ENCODE assay signal across 8 mouse cellular contexts in the genomic region with DNA sequence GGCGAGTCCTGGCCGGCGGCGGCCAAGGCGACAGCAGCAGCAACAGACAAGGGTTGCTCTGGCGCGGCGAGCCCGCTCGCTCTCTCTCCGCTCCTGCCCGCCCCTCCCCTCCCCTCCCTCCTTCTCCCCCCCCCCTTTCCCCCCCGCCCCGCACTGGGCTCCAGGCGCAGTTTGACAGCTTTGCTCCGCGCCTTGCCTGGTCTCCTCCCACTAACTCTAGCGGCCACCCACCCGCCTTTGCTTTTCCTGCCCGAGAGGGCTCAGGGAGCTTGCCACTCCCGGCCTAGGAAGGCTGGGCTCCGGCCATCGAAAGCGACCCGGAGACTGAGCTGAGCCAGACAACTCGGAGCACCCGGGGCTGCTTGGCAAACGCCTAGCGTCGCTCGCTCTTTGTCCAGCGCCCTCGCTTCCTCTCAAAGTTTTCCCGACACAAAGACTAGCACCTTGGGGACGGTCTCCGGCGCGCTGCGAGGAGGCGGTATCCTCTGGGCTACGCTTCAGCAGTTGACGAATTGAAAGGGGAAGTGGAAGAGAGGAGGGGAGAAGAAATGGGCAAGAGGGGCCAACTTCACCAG. TPM values are rescaled to one million over a fixed set of nuclear protein-coding genes. Genes with fewer than 3 reads are reported as not detected.
DNase-seq lines count a peak whose midpoint lies in the region; ATAC-seq lines count a peak whose summit lies in the region.

St8sia2 (minus strand) TSS at position 90 of the 575 bp plus-strand sequence.

- H3K4me3 ChIP-seq in heart, embryonic 13.5 days, result peak within 1 kb of the TSS; percentile 73
- H3K4me3 ChIP-seq in stomach, embryonic 15.5 days (replicated peaks), result peak within 1 kb of the TSS; percentile 74

- peak within 1 kb of the TSS; percentile 56; the same call in 1 of the 2 replicates for H3K27ac ChIP-seq in heart, embryonic 13.5 days (replicated peaks)
- peak within 1 kb of the TSS; percentile 71 for H3K27ac ChIP-seq in stomach, embryonic 15.5 days

- no peaks in the 10 kb centered on the region for H3K9me3 ChIP-seq in heart, embryonic 13.5 days
- no peaks in the 10 kb centered on the region for H3K9me3 ChIP-seq in stomach, embryonic 15.5 days

- peak within 1 kb of the TSS; percentile 99 for H3K4me2 ChIP-seq in heart, embryonic 13.5 days
- H3K4me2 ChIP-seq in stomach, embryonic 15.5 days, result peak within 1 kb of the TSS; percentile 99

- H3K9ac ChIP-seq in heart, embryonic 13.5 days, result peak within 1 kb of the TSS; percentile 83
- peak within 1 kb of the TSS; percentile 60 for H3K9ac ChIP-seq in stomach, embryonic 15.5 days

- peak; percentile 12 to 30 for DNase-seq in left cerebral cortex, adult 18-20 months (ENCODE audit: low spot score in 2 of 2)
- no peak for DNase-seq in left cerebral cortex, adult 8-10 months (ENCODE audit: low spot score in 2 of 2)
- DNase-seq in embryo, embryonic 11 days, result peak; percentile 89
- DNase-seq in kidney, postnatal 25 days, result peak; percentile 45 to 51
- peak; percentile 75 to 90 for DNase-seq in lung, postnatal 4 days
- no peak for DNase-seq in layer of hippocampus, adult 9-10 months (ENCODE audit: low spot score)

- H3K36me3 ChIP-seq in heart, embryonic 13.5 days, result no peaks in the 10 kb centered on the region
- H3K36me3 ChIP-seq in stomach, embryonic 15.5 days, result no peaks in the 10 kb centered on the region

- peaks cover 70% of the 10 kb centered on the region for H3K27me3 ChIP-seq in heart, embryonic 13.5 days (replicated peaks)
- 0 out of 2 replicates have a peak, but pooled peaks cover 6% of the 10 kb centered on the region for H3K27me3 ChIP-seq in stomach, embryonic 15.5 days (replicated peaks)

- under 1% methylated on average over 33 of the region's 42 CpGs for WGBS in heart, embryonic 13.5 days
- WGBS in stomach, embryonic 15.5 days, result 0% methylated on average over 36 of the region's 42 CpGs

- H3K4me1 ChIP-seq in heart, embryonic 13.5 days, result peaks cover 14% of the 10 kb centered on the region
- peaks cover 9% of the 10 kb centered on the region; the same call in 1 of the 2 replicates for H3K4me1 ChIP-seq in stomach, embryonic 15.5 days

- peak; percentile 59; the same call in 1 of the 2 replicates for ATAC-seq in heart, embryonic 13.5 days (ENCODE audit: extremely low read depth, insufficient number of reproducible peaks, low FRiP score, low TSS enrichment)
- peak; percentile 85 for ATAC-seq in stomach, embryonic 15.5 days (ENCODE audit: insufficient read depth, low FRiP score, low read depth)

RNA-seq across cellular contexts. Expression of gene St8sia2, which starts in this region (rescaled TPM):
- total RNA-seq in left cerebral cortex, adult 18-20 months (2021), result 1 to 10 TPM in 1 of 2 experiments, under 1 TPM in 1; 0.94 to 1.3 TPM
- total RNA-seq in left cerebral cortex, adult 8-10 months (2022), result 1 to 10 TPM; 1.6 to 2.4 (median 2.2) TPM
- polyA plus RNA-seq in heart, embryonic 13.5 days (2015; fragmentation: Nextera tagmentation; extraction: Ambion mirVana), result 2.8 and 3.0 TPM in 2 replicates
- 6.2 and 8.0 TPM in 2 replicates for polyA plus RNA-seq in stomach, embryonic 15.5 days (2015; fragmentation: Nextera tagmentation; extraction: Ambion mirVana)

Comparison
In these comparisons a context has a peak if more than half of its experiments do, and no peak if none do; other contexts are left out.
1. DNase-seq: peak in left cerebral cortex, adult 18-20 months (2 of 2), embryo, embryonic 11 days (single experiment), kidney, postnatal 25 days (2 of 2) and lung, postnatal 4 days (2 of 2); none in left cerebral cortex, adult 8-10 months (0 of 2) and layer of hippocampus, adult 9-10 months (single experiment).